Mouse (Mus musculus): ENCODE results near the gene Suox.

GRCm38 (mm10) chr10:128625287-128625894 lies 48.5 kb downstream of the Suox start:
- no peak for TF ChIP-seq USF1 (IDR thresholded peaks at IDR 0.05; ENCODE audit: low read depth)
- TF ChIP-seq CTCF (IDR thresholded peaks at IDR 0.05; ENCODE audit: control insufficient read depth, insufficient read depth, insufficient read length) = no peak
- no peak for TF ChIP-seq MAX (IDR thresholded peaks at IDR 0.05)
- no peak for TF ChIP-seq FOSL1 (IDR thresholded peaks at IDR 0.05; ENCODE audit: insufficient read depth, low read length, poor library complexity, severe bottlenecking)

Data from C2C12 (cell line).